Mouse (Mus musculus) left cerebral cortex, postnatal 25 days (tissue): ENCODE data around the gene Rorb. TPM values are rescaled to one million over a fixed set of nuclear protein-coding genes. Genes with fewer than 3 reads are reported as not detected.

Source experiments
- DNase-seq, 2 experiments: peaks; one replicate each; pipeline ENCODE4 v3.0.0; 2022; ENCODE audit warnings: low spot score in 2 of 2, mixed read lengths in 1 of 2
- intact Hi-C: fragments of 180-260 bp; cut with DNase I; formaldehyde crosslinking; loops from one replicate; pipeline ENCODE4 v1.15.1; 2025
- total RNA-seq, 2 experiments: library from RNA; stranded (reverse); gene quantifications; 2 replicates each; pipeline ENCODE4 v1.2.3; 2021

Gene Rorb
- total RNA-seq, 2 experiments from 2014 or later: 55.5 to 58.0 TPM

- intact Hi-C loops: no loop called here
- no peak for DNase-seq
These were observed 208.8 kb downstream of the Rorb start for GRCm38 (mm10) chr19:18902041-18902693.

GRCm38 (mm10) chr19:18898238-18898637 is 212.8 kb downstream of the Rorb start:
- intact Hi-C loops: no loop called here
- no peak for DNase-seq

- intact Hi-C loops: no loop called here
These were observed 220.8 kb downstream of the Rorb start for GRCm38 (mm10) chr19:18890216-18890615.

GRCm38 (mm10) chr19:18889632-18890031 is 221.4 kb downstream of the Rorb start:
- no peak for DNase-seq
- intact Hi-C loops: no loop called here

More at GRCm38 (mm10) chr19:18890216-18890615, 220.8 kb downstream of the Rorb start:
- no peak for DNase-seq

GRCm38 (mm10) chr19:18889117-18889627 is 221.8 kb downstream of the Rorb start:
- intact Hi-C loops: no loop called here
- DNase-seq: peak; percentile 56 to 71

GRCm38 (mm10) chr19:18888491-18889116 is 222.4 kb downstream of the Rorb start:
- intact Hi-C loops: no loop called here

GRCm38 (mm10) chr19:18887646-18888407 is 223.2 kb downstream of the Rorb start:
- intact Hi-C loops: no loop called here

More at GRCm38 (mm10) chr19:18888491-18889116, 222.4 kb downstream of the Rorb start:
- peak; percentile 51 to 65 for DNase-seq

GRCm38 (mm10) chr19:18881162-18881561 is 229.8 kb downstream of the Rorb start:
- intact Hi-C loops: no loop called here
- DNase-seq: no peak

More at GRCm38 (mm10) chr19:18887646-18888407, 223.2 kb downstream of the Rorb start:
- no peak for DNase-seq
